Mouse (Mus musculus): Measurements from ENCODE around the gene Wwox. TPM values are rescaled to one million over a fixed set of nuclear protein-coding genes. Genes with fewer than 3 reads are reported as not detected.

The Wwox gene
- total and polyA plus RNA-seq, 3 experiments, result 7.8 to 11.5 (median 9.1) TPM

DNA sequence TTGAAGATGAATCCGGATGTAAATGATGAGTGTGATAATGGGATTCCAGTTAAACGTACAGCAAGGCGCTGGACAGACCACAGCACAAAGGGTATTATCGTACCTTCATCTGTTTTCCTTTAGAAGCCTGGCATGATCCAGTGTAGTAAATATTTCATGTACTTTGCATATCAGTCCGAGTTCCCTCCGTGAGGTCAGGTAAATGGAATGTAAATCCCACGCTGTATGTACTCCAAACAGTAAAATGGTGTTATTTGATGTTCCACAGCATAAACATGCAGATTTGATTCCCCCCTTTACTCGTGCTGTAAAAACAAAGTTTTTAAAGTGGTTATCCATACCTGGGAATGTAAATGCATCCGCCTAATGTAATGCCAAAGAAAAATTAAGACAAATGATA is 202.4 kb downstream of the Wwox start:
- no peak for DNase-seq (ENCODE audit: extremely low read depth)
- in situ Hi-C loops (cut with MboI; ENCODE audit: low pct_ligation_motif_present, low pct_unique_long_range_greater_than_20kb, low sequenced_read_pairs) (no loop called here), dilution Hi-C loops (cut with MboI; ENCODE audit: extremely low pct_ligation_motif_present, extremely low pct_unique_long_range_greater_than_20kb, low sequenced_read_pairs) (no loop called here)
- Histone ChIP-seq H3K4me1 (ENCODE audit: control insufficient read depth in 1 of 2, insufficient read depth in 2 of 2) (peaks cover 0 to 13% of the 10 kb centered on the region in 2 experiments; a peak in 2 of 4 replicates), H3K4me2 (ENCODE audit: insufficient read depth, low read depth, poor library complexity, severe bottlenecking) (no peak overlapping the region), H3K36me3 (replicated peaks in 1 of 2; ENCODE audit: control insufficient read depth in 1 of 2, insufficient read depth in 1 of 2, low read length in 1 of 2) (no peaks in the 10 kb centered on the region), H3K9me3 (replicated peaks; ENCODE audit: low read length) (no peaks in the 10 kb centered on the region), H3K27me3 (replicated peaks) (no peaks in the 10 kb centered on the region), H3K4me3 (replicated peaks in 1 of 3; ENCODE audit: low read depth in 2 of 3, low read length in 2 of 3, poor library complexity in 1 of 3) (no peak overlapping the region), H3K9ac (ENCODE audit: insufficient read depth, low read depth) (no peak overlapping the region), H3K79me2 (replicated peaks; ENCODE audit: control insufficient read depth, extremely low read depth, insufficient read depth, poor library complexity, severe bottlenecking) (no peaks in the 10 kb centered on the region), H3K27ac (ENCODE audit: insufficient read depth, low read depth) (no peak overlapping the region)
- TF ChIP-seq MAX (IDR thresholded peaks at IDR 0.05; ENCODE audit: low read length) (no peak), ZC3H11A (IDR thresholded peaks at IDR 0.05; ENCODE audit: low read depth, low read length) (no peak), USF1 (IDR thresholded peaks at IDR 0.05; ENCODE audit: low read depth, low read length) (no peak), POLR2A (IDR thresholded peaks at IDR 0.05; ENCODE audit: low read depth, low read length) (no peak), MAFK (IDR thresholded peaks at IDR 0.05; ENCODE audit: insufficient replicate concordance, low read length) (no peak), ZNF384 (IDR thresholded peaks at IDR 0.05; ENCODE audit: low read depth, low read length) (no peak), BHLHE40 (IDR thresholded peaks at IDR 0.05; ENCODE audit: low read depth, low read length) (no peak), RCOR1 (conservative IDR thresholded peaks at IDR 0.05; ENCODE audit: low read depth, low read length) (no peak), E2F4 (IDR thresholded peaks at IDR 0.05; ENCODE audit: insufficient replicate concordance, low read depth, low read length) (no peak)

- in situ Hi-C loops (cut with MboI; ENCODE audit: low pct_ligation_motif_present, low pct_unique_long_range_greater_than_20kb, low sequenced_read_pairs) (no loop called here), dilution Hi-C loops (cut with MboI; ENCODE audit: extremely low pct_ligation_motif_present, extremely low pct_unique_long_range_greater_than_20kb, low sequenced_read_pairs) (no loop called here)
- Histone ChIP-seq H3K79me2 (replicated peaks; ENCODE audit: control insufficient read depth, extremely low read depth, insufficient read depth, poor library complexity, severe bottlenecking) (no peaks in the 10 kb centered on the region), H3K4me2 (ENCODE audit: insufficient read depth, low read depth, poor library complexity, severe bottlenecking) (no peak overlapping the region), H3K27ac (ENCODE audit: insufficient read depth, low read depth) (no peak overlapping the region), H3K36me3 (replicated peaks in 1 of 2; ENCODE audit: control insufficient read depth in 1 of 2, insufficient read depth in 1 of 2, low read length in 1 of 2) (peaks cover 0 to 1% of the 10 kb centered on the region in 2 experiments), H3K27me3 (replicated peaks) (no peaks in the 10 kb centered on the region), H3K4me1 (ENCODE audit: control insufficient read depth in 1 of 2, insufficient read depth in 2 of 2) (no peaks in the 10 kb centered on the region), H3K9ac (ENCODE audit: insufficient read depth, low read depth) (no peak overlapping the region), H3K4me3 (replicated peaks in 1 of 3; ENCODE audit: low read depth in 2 of 3, low read length in 2 of 3, poor library complexity in 1 of 3) (no peak overlapping the region), H3K9me3 (replicated peaks; ENCODE audit: low read length) (no peaks in the 10 kb centered on the region)
- DNase-seq (ENCODE audit: extremely low read depth), result no peak
- TF ChIP-seq POLR2A (IDR thresholded peaks at IDR 0.05; ENCODE audit: low read depth, low read length), result no peak
- no peak for TF ChIP-seq EP300 (IDR thresholded peaks at IDR 0.05; ENCODE audit: low read length)
- TF ChIP-seq MYC (IDR thresholded peaks at IDR 0.05; ENCODE audit: low read depth, low read length), result no peak
- TF ChIP-seq GABPA (IDR thresholded peaks at IDR 0.05; ENCODE audit: insufficient replicate concordance, low read depth, low read length), result no peak
- no peak for TF ChIP-seq PAX5 (IDR thresholded peaks at IDR 0.05; ENCODE audit: low read length)
- TF ChIP-seq NELFE (IDR thresholded peaks at IDR 0.05; ENCODE audit: low read depth, low read length), result no peak
- TF ChIP-seq ELF1 (IDR thresholded peaks at IDR 0.05; ENCODE audit: low read depth, low read length), result no peak
- TF ChIP-seq IRF4 (IDR thresholded peaks at IDR 0.05; ENCODE audit: low read depth, low read length), result no peak
- no peak for TF ChIP-seq ZKSCAN1 (IDR thresholded peaks at IDR 0.05; ENCODE audit: borderline replicate concordance, low read depth, low read length)
- no peak for TF ChIP-seq MAZ (IDR thresholded peaks at IDR 0.05; ENCODE audit: low read depth, low read length)
- TF ChIP-seq JUND (conservative IDR thresholded peaks at IDR 0.05; ENCODE audit: low read depth, low read length), result no peak
- no peak for TF ChIP-seq USF2 (conservative IDR thresholded peaks at IDR 0.05; ENCODE audit: low read depth, low read length)
Observed at GRCm38 (mm10) chr8:114650789-114651188, 211.3 kb downstream of the Wwox start.
